Mouse (Mus musculus): ENCODE measurements around the gene Lingo3. TPM values are rescaled to one million over a fixed set of nuclear protein-coding genes. Genes with fewer than 3 reads are reported as not detected.
A peak's percentile ranks its signal among the peaks of the same experiment; 100 is the strongest.
"Not testable (repeated sequence)": the region's sequence is repeated elsewhere in the genome, so short reads cannot be mapped to it uniquely, and the experiment has no call there.

The Lingo3 gene
- total RNA-seq, 2 experiments from 2014 or later: 38.3 to 42.8 TPM

GRCm38 (mm10) chr10:80817164-80817563 lies 26.7 kb downstream of the Lingo3 start:
- intact Hi-C loops (cut with DNase I): no loop called here
- no peak for DNase-seq (ENCODE audit: extremely low spot score in 1 of 2, low spot score in 2 of 2)
- Histone ChIP-seq H3K27ac (no peak overlapping the region), H3K4me3 (no peak overlapping the region)
- no peak for TF ChIP-seq CTCF (IDR thresholded peaks at IDR 0.05)

GRCm38 (mm10) chr10:80816303-80816702 lies 27.5 kb downstream of the Lingo3 start:
- H3K4me3 ChIP-seq; DNase-seq (ENCODE audit: extremely low spot score in 1 of 2, low spot score in 2 of 2); intact Hi-C loops (cut with DNase I): not testable (repeated sequence)

GRCm38 (mm10) chr10:80814800-80815199 lies 29.0 kb downstream of the Lingo3 start:
- no peak for DNase-seq (ENCODE audit: extremely low spot score in 1 of 2, low spot score in 2 of 2)
- peak; percentile 6; the same call in 1 of the 2 replicates for TF ChIP-seq CTCF (IDR thresholded peaks at IDR 0.05)
- no peak overlapping the region for H3K4me3 ChIP-seq
- no peak overlapping the region for H3K27ac ChIP-seq
- intact Hi-C loops (cut with DNase I): no loop called here

More at GRCm38 (mm10) chr10:80816303-80816702, 27.5 kb downstream of the Lingo3 start:
- H3K27ac ChIP-seq: not testable (repeated sequence)

- intact Hi-C loops (cut with DNase I): no loop called here
- H3K27ac ChIP-seq: no peak within 1 kb of the TSS
- no peak for TF ChIP-seq CTCF (IDR thresholded peaks at IDR 0.05)
- no peak for DNase-seq (ENCODE audit: extremely low spot score in 1 of 2, low spot score in 2 of 2)
- no peak within 1 kb of the TSS for H3K4me3 ChIP-seq
Observed at GRCm38 (mm10) chr10:80813366-80813765, 30.5 kb downstream of the Lingo3 start, which contains the start of gene Jsrp1. Jsrp1 (minus strand) TSS chr10:80813498.

GRCm38 (mm10) chr10:80812391-80813041 lies 31.3 kb downstream of the Lingo3 start:
- H3K27ac ChIP-seq: no peak overlapping the region
- DNase-seq (ENCODE audit: extremely low spot score in 1 of 2, low spot score in 2 of 2): no peak
- intact Hi-C loops (cut with DNase I): no loop called here
- TF ChIP-seq CTCF (IDR thresholded peaks at IDR 0.05): no peak
- H3K4me3 ChIP-seq: no peak overlapping the region

GRCm38 (mm10) chr10:80810084-80810483 lies 33.8 kb downstream of the Lingo3 start:
- Histone ChIP-seq H3K27ac (no peak overlapping the region; the same call in 1 of the 2 replicates), H3K4me3 (no peak overlapping the region)
- no peak for DNase-seq (ENCODE audit: extremely low spot score in 1 of 2, low spot score in 2 of 2)
- intact Hi-C loops (cut with DNase I): no loop called here
- no peak for TF ChIP-seq CTCF (IDR thresholded peaks at IDR 0.05)

GRCm38 (mm10) chr10:80808985-80809632 lies 34.7 kb downstream of the Lingo3 start:
- peak in 1 of 2 experiments; percentile 45 for DNase-seq (ENCODE audit: extremely low spot score in 1 of 2, low spot score in 2 of 2)
- H3K4me3 ChIP-seq: peak overlapping the region; percentile 37
- no peak for TF ChIP-seq CTCF (IDR thresholded peaks at IDR 0.05)
- H3K27ac ChIP-seq: peak overlapping the region; percentile 94
- intact Hi-C loops (cut with DNase I): loop anchor here (5.0 kb wide), 2 partner anchors 62 to 68 kb away; no protein-coding TSS in a partner anchor

- intact Hi-C loops (cut with DNase I): loop anchor here (5.0 kb wide), 2 partner anchors 61 to 69 kb away; no protein-coding TSS in a partner anchor
Observed at GRCm38 (mm10) chr10:80808099-80808984, 35.5 kb downstream of the Lingo3 start.

GRCm38 (mm10) chr10:80807057-80807627 lies 36.7 kb downstream of the Lingo3 start:
- peak overlapping the region; percentile 94 for H3K27ac ChIP-seq
- peak; percentile 86 to 87 for DNase-seq (ENCODE audit: extremely low spot score in 1 of 2, low spot score in 2 of 2)
- no peak for TF ChIP-seq CTCF (IDR thresholded peaks at IDR 0.05)
- intact Hi-C loops (cut with DNase I): loop anchor here (5.0 kb wide), 2 partner anchors 60 to 70 kb away; no protein-coding TSS in a partner anchor
- peak overlapping the region; percentile 50 for H3K4me3 ChIP-seq

More at GRCm38 (mm10) chr10:80808099-80808984, 35.5 kb downstream of the Lingo3 start:
- H3K27ac ChIP-seq: peak overlapping the region; percentile 94
- DNase-seq (ENCODE audit: extremely low spot score in 1 of 2, low spot score in 2 of 2): no peak
- no peak for TF ChIP-seq CTCF (IDR thresholded peaks at IDR 0.05)
- H3K4me3 ChIP-seq: peak overlapping the region; percentile 37

GRCm38 (mm10) chr10:80806341-80807056 lies 37.3 kb downstream of the Lingo3 start:
- peak overlapping the region; percentile 94 for H3K27ac ChIP-seq
- peak overlapping the region; percentile 50 for H3K4me3 ChIP-seq
- intact Hi-C loops (cut with DNase I): loop anchor here (5.0 kb wide), 2 partner anchors 59 to 71 kb away; no protein-coding TSS in a partner anchor
- no peak for TF ChIP-seq CTCF (IDR thresholded peaks at IDR 0.05)
- DNase-seq (ENCODE audit: extremely low spot score in 1 of 2, low spot score in 2 of 2): no peak
